Mouse (Mus musculus) lung, postnatal 25 days (tissue): Measurements from ENCODE around the gene Gprin2.

Experiments
- DNase-seq: peaks from one replicate; pipeline ENCODE4 v3.0.0; 2022; ENCODE audit warnings: low spot score

Gprin2 gene

GRCm38 (mm10) chr14:34207996-34208395, 6.5 kb upstream of the Gprin2 start:
- no peak for DNase-seq

DNA sequence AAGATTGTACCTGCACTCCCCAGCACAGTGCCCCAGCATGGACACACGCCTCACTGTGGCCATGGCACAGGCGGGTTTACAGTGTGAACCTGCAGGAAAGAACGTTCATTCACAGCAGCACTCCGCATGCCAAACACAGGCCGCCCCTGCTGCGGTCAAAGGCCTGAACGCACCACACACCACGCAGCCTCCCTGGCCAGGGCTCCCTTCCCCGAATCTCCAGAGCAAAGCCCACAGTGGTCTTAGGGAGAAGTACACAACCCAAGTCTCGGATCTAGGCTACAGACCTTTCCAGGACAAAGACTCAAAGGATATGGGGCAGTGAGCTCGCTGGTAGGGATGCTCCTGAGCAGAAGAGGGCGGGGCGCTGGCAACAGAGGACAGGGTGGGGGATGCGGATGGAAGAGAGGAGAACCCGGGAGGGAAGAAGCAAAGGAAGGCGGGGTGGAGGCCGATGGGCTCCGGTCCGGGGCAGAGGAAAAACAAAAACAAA, 669 bp downstream of the Gprin2 start:
- DNase-seq = no peak

DNA sequence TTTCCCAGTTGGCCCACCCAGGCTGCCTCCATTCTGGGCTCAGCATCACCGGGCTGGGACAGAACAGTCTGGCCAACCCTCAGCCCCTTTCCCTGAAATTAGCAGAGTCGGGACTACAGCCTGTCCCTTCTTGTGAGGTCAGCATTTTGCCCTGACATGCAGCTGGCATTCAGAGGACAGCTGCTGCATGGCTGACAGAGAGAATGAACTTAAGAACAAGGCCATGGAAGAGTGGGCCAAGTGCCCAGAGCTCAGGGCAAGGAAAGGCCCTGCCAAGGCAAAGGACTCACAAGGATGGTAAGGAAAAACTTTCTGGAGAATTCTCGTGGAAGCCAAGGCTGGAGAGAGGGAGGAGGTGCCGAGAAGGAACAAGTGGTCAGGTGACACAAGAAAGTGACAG, 4.7 kb downstream of the Gprin2 start:
- DNase-seq = no peak

DNA sequence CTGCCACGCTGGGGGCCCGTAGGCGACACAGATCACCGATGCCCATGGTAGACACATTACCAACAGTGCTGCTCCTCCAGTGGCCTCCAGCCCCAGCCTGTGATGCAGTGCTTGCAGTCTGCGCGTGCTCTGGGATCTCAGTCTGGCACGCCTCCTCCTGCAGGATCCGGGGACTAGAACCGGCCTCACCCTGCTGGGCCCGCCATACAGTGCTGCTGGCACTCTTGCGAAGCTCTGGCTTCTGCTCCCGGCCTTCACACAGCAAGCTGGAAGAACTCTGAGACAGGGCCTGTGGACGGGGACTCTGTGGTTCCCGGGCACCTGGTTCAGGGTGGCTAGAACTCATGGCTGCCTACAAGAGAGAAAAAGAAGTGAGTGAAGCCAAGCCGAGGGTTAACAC, 6.0 kb downstream of the Gprin2 start:
- no peak for DNase-seq

DNA sequence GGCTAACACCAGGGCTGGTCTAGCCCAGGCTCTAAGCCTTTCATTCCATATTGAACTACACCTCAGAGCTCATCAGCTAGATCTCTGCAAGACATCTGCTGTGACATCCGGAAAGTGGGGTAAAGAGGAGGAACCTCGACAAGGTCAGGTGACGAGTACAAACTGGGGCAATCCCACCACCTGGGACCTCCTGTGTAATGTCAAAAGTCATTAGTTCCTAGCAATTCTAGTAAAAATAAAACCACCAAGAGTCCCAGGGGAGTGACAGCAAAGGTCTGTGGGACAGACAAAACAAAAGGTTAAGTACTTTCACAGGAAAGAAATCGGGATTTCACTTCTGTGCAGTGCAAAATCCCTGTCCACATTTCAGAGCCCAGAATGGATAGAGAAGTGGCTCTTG, 7.6 kb downstream of the Gprin2 start:
- no peak for DNase-seq

DNA sequence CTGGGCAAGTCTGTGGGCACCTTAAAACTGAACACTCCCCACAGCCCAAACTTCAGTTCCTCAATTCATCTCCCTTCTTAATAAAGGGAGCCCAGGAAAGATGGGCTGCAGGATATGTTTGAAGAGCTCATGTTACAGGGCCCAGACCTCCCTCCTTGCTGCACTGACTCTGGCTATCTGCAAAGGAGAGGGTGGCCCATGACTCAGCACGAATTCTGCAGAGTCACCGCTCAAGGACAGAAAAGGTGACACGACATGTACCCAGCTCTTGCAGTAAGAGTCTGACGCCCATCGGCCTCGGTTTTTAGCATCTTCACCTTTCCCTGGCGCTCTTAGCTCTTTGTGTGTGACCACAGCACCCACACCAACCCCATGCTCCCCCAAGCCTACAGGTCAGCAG, 11.1 kb downstream of the Gprin2 start:
- no peak for DNase-seq

DNA sequence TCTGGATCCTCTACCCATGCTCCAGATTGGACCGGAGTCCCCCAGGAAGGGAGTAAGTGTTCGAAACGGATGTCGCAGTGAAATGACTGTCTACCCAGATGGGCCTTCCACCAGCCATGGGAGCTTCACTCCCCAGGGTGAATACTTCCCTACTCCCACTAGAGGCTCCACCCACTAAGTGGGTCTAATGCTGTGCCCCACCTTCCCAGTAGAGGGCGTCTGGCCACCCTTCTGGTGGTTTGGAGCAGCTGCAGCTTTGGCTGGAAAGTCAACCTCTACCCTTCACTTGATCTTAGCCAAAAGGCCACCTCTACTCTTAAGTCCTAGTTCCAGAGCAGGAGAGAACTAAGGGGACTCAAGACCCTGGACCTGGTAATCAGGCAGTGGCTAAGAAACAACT, 12.8 kb downstream of the Gprin2 start:
- DNase-seq = peak; percentile 76

- DNase-seq = no peak
Observed at GRCm38 (mm10) chr14:34183101-34183500, 18.4 kb downstream of the Gprin2 start.

GRCm38 (mm10) chr14:34179351-34179750, 22.1 kb downstream of the Gprin2 start:
- DNase-seq = no peak

DNA sequence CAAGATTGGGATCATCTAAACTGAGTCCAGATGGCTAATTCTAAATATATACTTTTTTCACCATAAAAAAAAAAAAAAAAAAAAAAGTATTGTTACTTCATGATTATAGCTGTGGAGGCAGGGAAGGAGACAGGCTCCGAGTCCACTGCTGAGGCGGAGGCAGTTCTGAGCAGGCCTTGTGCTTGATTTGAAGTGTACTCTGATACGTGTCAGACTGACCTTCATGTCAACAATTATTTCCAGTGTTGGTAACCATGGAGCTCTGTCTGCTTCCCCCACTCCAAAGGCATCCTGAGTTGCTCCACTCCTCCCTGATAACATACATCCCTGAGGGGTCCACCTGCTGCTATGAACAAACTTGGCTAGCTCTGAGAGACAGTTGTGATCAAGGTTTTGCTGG, 30.3 kb downstream of the Gprin2 start:
- DNase-seq = no peak

DNA sequence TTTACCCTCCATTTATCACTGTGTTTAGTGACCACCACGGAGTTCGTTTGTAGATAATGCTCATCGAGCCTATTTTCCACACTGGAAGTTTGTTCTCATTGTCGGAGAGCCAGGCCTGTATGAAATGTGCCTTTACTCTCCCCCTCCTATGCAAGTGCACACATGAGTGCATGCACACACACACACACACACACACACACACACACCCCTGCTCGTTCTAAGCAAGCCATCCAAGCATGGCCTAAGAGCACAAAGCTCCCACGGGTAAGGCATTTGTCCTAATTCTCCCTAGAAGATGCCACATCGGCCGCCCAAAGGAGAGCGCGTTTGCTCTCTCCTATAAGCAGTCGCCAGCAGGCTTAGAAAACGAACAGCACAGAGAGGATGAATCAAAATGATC, 45.7 kb downstream of the Gprin2 start:
- no peak for DNase-seq

GRCm38 (mm10) chr14:34154601-34155337, 46.7 kb downstream of the Gprin2 start:
- peak; percentile 36 for DNase-seq

DNA sequence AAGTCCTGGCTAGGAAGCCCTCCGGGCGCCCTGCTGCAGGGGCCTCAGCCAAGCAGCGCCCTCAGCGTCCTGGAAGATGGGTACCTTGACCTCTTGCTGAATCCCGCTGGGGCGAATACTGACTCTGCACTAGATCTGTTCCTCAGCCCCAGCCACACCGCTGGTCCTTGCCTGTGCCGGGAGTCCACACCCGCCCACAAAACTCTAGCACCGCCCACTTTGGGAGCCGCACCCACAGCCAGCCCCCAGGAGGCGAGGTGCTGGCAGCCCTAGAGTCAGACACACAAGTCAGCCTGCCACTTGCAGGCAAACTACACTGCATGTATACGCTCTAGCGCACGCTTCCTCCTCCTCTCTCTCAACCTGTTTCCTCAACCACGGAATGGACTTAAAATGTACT, 49.1 kb downstream of the Gprin2 start, which contains the start of gene Npy4r:
TSS of gene Npy4r (minus strand) at position 148 of the 400 bp plus-strand sequence.
- DNase-seq = peak; percentile 60

DNA sequence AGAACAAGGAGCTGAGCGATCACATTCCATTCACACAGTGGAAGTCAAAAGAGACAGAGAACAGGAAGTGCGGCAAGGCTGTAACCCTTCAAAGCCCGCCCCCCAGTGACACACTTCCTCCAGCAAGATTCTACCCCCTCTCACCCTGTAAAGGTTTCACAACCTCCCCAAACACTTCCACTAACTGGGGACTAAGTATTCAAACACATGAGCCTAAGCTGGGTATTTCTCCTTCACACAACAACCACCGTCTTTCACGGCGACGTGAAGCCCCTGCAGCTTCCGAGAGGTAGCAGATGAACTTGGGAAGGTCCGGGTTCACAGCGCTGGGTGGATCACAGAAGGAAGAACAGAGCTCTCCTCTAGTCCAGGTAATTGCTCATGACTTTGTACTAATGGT, 58.5 kb downstream of the Gprin2 start:
- DNase-seq = no peak

DNA sequence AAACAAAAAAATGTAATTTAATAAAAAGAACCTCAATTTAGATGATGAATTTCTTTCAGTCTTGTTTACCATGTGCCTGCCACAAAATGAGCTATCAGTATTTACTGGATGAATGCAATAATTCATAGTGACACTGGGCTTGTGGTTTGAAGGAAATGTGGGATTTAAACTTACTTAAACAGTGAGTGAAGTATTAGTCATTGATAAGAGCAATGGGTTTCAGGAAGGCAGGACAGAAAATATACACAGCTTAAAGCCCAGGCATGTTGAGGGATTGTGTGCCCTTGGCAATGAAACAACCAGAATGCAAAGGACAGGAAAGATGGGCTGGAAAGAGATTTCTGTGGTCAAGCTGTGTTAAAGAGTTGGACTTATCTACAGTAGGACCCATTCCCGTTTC, 59.1 kb downstream of the Gprin2 start:
- DNase-seq = no peak

- no peak for DNase-seq
Observed at GRCm38 (mm10) chr14:34139671-34140664, 61.5 kb downstream of the Gprin2 start.
